In genomic region chr15:91327023-91327422, GRCm38 (mm10) we compare ENCODE assay signal across 21 mouse cellular contexts.
DNase-seq lines count a peak whose midpoint lies in the region; ATAC-seq and TF ChIP-seq lines count a peak whose summit lies in the region.
"Had no signal": no experiment of that assay in that cellular context is flagged by ENCODE, and none has a peak within 500 bp of the region (broad histone marks: within the 10 kb centered on the region; RNA-seq: fewer than 3 reads in every experiment).

No protein-coding gene starts in this region.

- H3K4me1 ChIP-seq in cerebellum, adult 2 months (ENCODE audit: control insufficient read depth, insufficient read depth, low read length) = peaks cover 3% of the 10 kb centered on the region; the same call in 1 of the 2 replicates
- H3K4me1 ChIP-seq: heart, embryonic 10.5 days; hindbrain, embryonic 13.5 days had no signal

- 0 out of 2 replicates have a peak, but pooled peaks have one; percentile 36 for ATAC-seq in cerebellum, adult (ENCODE audit: insufficient number of reproducible peaks, low FRiP score, low TSS enrichment)
- ATAC-seq: CD4-positive, CD25-positive, alpha-beta regulatory T cell, adult 4 months; forebrain, embryonic 13.5 days; forebrain, postnatal 0 days; hindbrain, postnatal 0 days had no signal

- 82% methylated on average over 4 of the region's 4 CpGs for WGBS in cerebellum, adult 2 months

- intact Hi-C loops in left cerebral cortex, postnatal 10 days (cut with DNase I) = no loop called here

- TF ChIP-seq CTCF in cerebellum, adult 2 months (IDR thresholded peaks at IDR 0.05; ENCODE audit: borderline replicate concordance, insufficient read depth, low read depth, low read length) = no peak

- H3K27ac ChIP-seq in cerebellum, adult 2 months (ENCODE audit: insufficient read depth, low read length) = no peak overlapping the region
- H3K27ac ChIP-seq: embryonic facial prominence, embryonic 10.5 days; forebrain, embryonic 13.5 days; heart, embryonic 10.5 days; hindbrain, embryonic 13.5 days; hindbrain, postnatal 0 days had no signal

- H3K4me3 ChIP-seq in cerebellum, adult 2 months (replicated peaks; ENCODE audit: insufficient read depth, low read depth, low read length) = no peak overlapping the region
- H3K4me3 ChIP-seq: embryonic facial prominence, embryonic 10.5 days; forebrain, embryonic 13.5 days; heart, embryonic 10.5 days; hindbrain, embryonic 13.5 days had no signal

- no peaks in the 10 kb centered on the region for H3K27me3 ChIP-seq in cerebellum, adult 2 months (ENCODE audit: control insufficient read depth, insufficient read depth, low read length)
- H3K27me3 ChIP-seq: forebrain, embryonic 13.5 days; hindbrain, embryonic 13.5 days had no signal

- TF ChIP-seq POLR2A in cerebellum, adult 2 months (IDR thresholded peaks at IDR 0.05; ENCODE audit: borderline replicate concordance, insufficient read depth, low read length) = no peak

- no peak for DNase-seq in cerebellum, adult 2 months
- peak; percentile 39 for DNase-seq in left cerebral cortex, adult 11 months (ENCODE audit: low spot score)
- DNase-seq in left cerebral cortex, postnatal 10 days (ENCODE audit: extremely low spot score in 1 of 2, low spot score in 2 of 2) = no peak
- peak; percentile 59 for DNase-seq in right cerebral cortex, adult 18-20 months
- no peak for DNase-seq in right cerebral cortex, postnatal 4 days
- DNase-seq in gastrocnemius, adult 18-20 months (ENCODE audit: low spot score) = no peak
- DNase-seq: adrenal gland, adult 8-10 months; adrenal gland, postnatal 36 days; B cell, adult 2 months; cerebellum, postnatal 36 days; forebrain, postnatal 0 days; gastrocnemius, postnatal 10 days; heart, adult 18-20 months; heart, postnatal 10 days had no signal

Comparison
In these comparisons a context has a peak if more than half of its experiments do, and no peak if none do; other contexts are left out.
1. DNase-seq: peak in left cerebral cortex, adult 11 months (single experiment) and right cerebral cortex, adult 18-20 months (single experiment); none in cerebellum, adult 2 months (0 of 2), left cerebral cortex, postnatal 10 days (0 of 2), right cerebral cortex, postnatal 4 days (single experiment) and gastrocnemius, adult 18-20 months (single experiment).